Mouse (Mus musculus) stomach, embryonic 16.5 days (tissue): ENCODE results near the gene Il6ra. TPM values are rescaled to one million over a fixed set of nuclear protein-coding genes. Genes with fewer than 3 reads are reported as not detected.

Experiments used
- ATAC-seq: fragments of 200-750 bp; cut with Nextera tagmentation; 2 replicates; pipeline ENCODE4 v1.8.0; 2017; ENCODE audit warnings: moderate number of reproducible peaks, moderate TSS enrichment; ENCODE audit not compliant: insufficient read depth, low FRiP score
- H3K27ac ChIP-seq: fragments of 300-500 bp; sonication (generic); 2 replicates; pipeline ENCODE4 v1.5.1; 2014; ENCODE audit warnings: low read length
- H3K27me3 ChIP-seq: fragments of 300-500 bp; sonication (generic); 2 replicates; pipeline ENCODE4 v1.6.1; 2014; ENCODE audit warnings: low read length, control low read depth, mixed read lengths; ENCODE audit not compliant: control insufficient read depth, insufficient read depth
- H3K36me3 ChIP-seq: fragments of 300-500 bp; sonication (generic); 2 replicates; pipeline ENCODE4 v1.6.1; 2014; ENCODE audit warnings: low read length; ENCODE audit not compliant: control insufficient read depth, insufficient read depth
- H3K4me1 ChIP-seq: fragments of 300-500 bp; sonication (generic); 2 replicates; pipeline ENCODE4 v1.6.1; 2014; ENCODE audit warnings: low read length, control low read depth, mixed read lengths; ENCODE audit not compliant: control insufficient read depth, insufficient read depth
- H3K4me2 ChIP-seq: fragments of 300-500 bp; sonication (generic); 2 replicates; pipeline ENCODE4 v1.6.1; 2014; ENCODE audit warnings: low read depth, low read length, mixed read lengths
- H3K4me3 ChIP-seq: fragments of 300-500 bp; sonication (generic); replicated peaks from 2 replicates; pipeline ENCODE4 v1.5.1; 2014; ENCODE audit warnings: mild to moderate bottlenecking, low read length
- H3K9ac ChIP-seq: fragments of 300-500 bp; sonication (generic); 2 replicates; pipeline ENCODE4 v1.6.1; 2014; ENCODE audit warnings: low read length
- H3K9me3 ChIP-seq: fragments of 300-500 bp; sonication (generic); replicated peaks from 2 replicates; pipeline ENCODE4 v1.6.1; 2016; ENCODE audit warnings: low read length, control low read depth; ENCODE audit not compliant: control insufficient read depth
- WGBS: fragments of 180-500 bp; shearing (Covaris S2); extraction: QIAGEN DNeasy Blood & Tissue Kit; methylation state at CpG from one replicate; pipeline ENCODE4 v1.1.7; 2014; 5-methylcytosine and 5-hydroxymethylcytosine counted together
- polyA plus RNA-seq: library from polyadenylated mRNA; unstranded; fragments of >200 nt; fragmentation: Nextera tagmentation; extraction: Ambion mirVana; gene quantifications from 2 replicates; pipeline ENCODE4 v1.2.1, GENCODE M21; 2015

Il6ra gene
- polyA plus RNA-seq, 1 experiment from 2014 or later, result 3.2 TPM

DNA sequence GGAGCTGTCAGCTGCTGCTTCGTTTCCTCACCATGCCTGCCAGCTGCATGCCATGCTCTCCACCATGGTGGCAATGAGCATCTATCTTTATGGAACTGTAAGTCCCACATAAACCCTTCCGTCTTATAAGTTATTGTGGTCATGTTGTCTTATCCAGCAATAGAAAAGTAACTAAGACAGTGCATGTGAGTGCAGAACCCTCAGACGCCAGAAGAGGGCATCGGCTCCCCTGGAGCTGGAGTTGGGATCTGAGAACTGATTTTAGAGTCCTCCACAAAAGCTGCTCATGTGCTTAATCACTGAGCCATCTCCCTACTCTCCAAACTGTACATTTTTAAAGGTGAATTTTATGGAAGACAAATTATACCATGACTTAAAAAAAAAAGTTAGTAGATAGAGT is 95.9 kb downstream of the Il6ra start:
- H3K36me3 ChIP-seq, result no peaks in the 10 kb centered on the region

More for the DNA sequence above, 95.9 kb downstream of the Il6ra start:
- 58% methylated on average over 4 of the region's 4 CpGs for WGBS
- Histone ChIP-seq H3K4me1 (no peaks in the 10 kb centered on the region), H3K4me2 (no peak overlapping the region), H3K4me3 (no peak overlapping the region), H3K9ac (no peak overlapping the region), H3K27me3 (no peaks in the 10 kb centered on the region), H3K27ac (no peak overlapping the region), H3K9me3 (no peaks in the 10 kb centered on the region)
- no peak for ATAC-seq

Other genes starting within 250 kb of the Il6ra start
- 12.3 and 13.6 TPM in 2 replicates for gene Adar, start 198.2 kb downstream of the Il6ra start, polyA plus RNA-seq
- gene Chrnb2, start 148.6 kb downstream of the Il6ra start, polyA plus RNA-seq, result 1.2 and 1.6 TPM in 2 replicates
- gene Ube2q1, start 139.6 kb downstream of the Il6ra start, polyA plus RNA-seq, result 7.0 and 7.4 TPM in 2 replicates
- gene She, start 81.8 kb downstream of the Il6ra start, polyA plus RNA-seq, result 3.0 and 3.1 TPM in 2 replicates
- 11.6 and 12.3 TPM in 2 replicates for gene Atp8b2, start 50.3 kb upstream of the Il6ra start, polyA plus RNA-seq
- gene Hax1, start 85.6 kb upstream of the Il6ra start, polyA plus RNA-seq, result 126 and 132 TPM in 2 replicates
- gene 4933434E20Rik, start 138.4 kb upstream of the Il6ra start, polyA plus RNA-seq, result 157 and 158 TPM in 2 replicates
- 141 and 142 TPM in 2 replicates for gene Ubap2l, start 139.4 kb upstream of the Il6ra start, polyA plus RNA-seq
- 525 and 570 TPM in 2 replicates for gene Tpm3, start 159.5 kb upstream of the Il6ra start, polyA plus RNA-seq
- gene Nup210l, start 190.9 kb upstream of the Il6ra start, polyA plus RNA-seq, result 0.28 and 0.34 TPM in 2 replicates